Mouse (Mus musculus): ENCODE measurements around the gene Plxna1. TPM values are rescaled to one million over a fixed set of nuclear protein-coding genes. Genes with fewer than 3 reads are reported as not detected.

Gene Plxna1
- polyA plus RNA-seq, 1 experiment from 2014 or later = 34.8 TPM

- no peak overlapping the region for H3K27ac ChIP-seq
- WGBS = 72% methylated on average over 3 of the region's 3 CpGs
These were observed 76.1 kb downstream of the Plxna1 start for GRCm38 (mm10) chr6:89286286-89286655.

GRCm38 (mm10) chr6:89285561-89286285 lies 76.7 kb downstream of the Plxna1 start:
- Histone ChIP-seq H3K27me3 (peaks cover 10% of the 10 kb centered on the region), H3K9me3 (replicated peaks) (peaks cover 5% of the 10 kb centered on the region; the same call in 1 of the 2 replicates), H3K4me3 (no peak overlapping the region), H3K9ac (no peak overlapping the region), H3K4me1 (peaks cover 24% of the 10 kb centered on the region), H3K36me3 (ENCODE audit: poor library complexity, severe bottlenecking) (no peaks in the 10 kb centered on the region), H3K4me2 (no peak overlapping the region), H3K27ac (no peak overlapping the region)
- WGBS = 55% methylated on average over 9 of the region's 9 CpGs
- no peak for ATAC-seq

More at GRCm38 (mm10) chr6:89286286-89286655, 76.1 kb downstream of the Plxna1 start:
- Histone ChIP-seq H3K27me3 (peaks cover 5% of the 10 kb centered on the region), H3K4me2 (no peak overlapping the region), H3K4me3 (no peak overlapping the region), H3K9me3 (replicated peaks) (peaks cover 5% of the 10 kb centered on the region; the same call in 1 of the 2 replicates), H3K4me1 (peaks cover 28% of the 10 kb centered on the region), H3K9ac (no peak overlapping the region), H3K36me3 (ENCODE audit: poor library complexity, severe bottlenecking) (no peaks in the 10 kb centered on the region)
- no peak for ATAC-seq

- peaks cover 24% of the 10 kb centered on the region for H3K4me1 ChIP-seq
- no peak for ATAC-seq
- H3K27ac ChIP-seq = no peak overlapping the region
- H3K9me3 ChIP-seq (replicated peaks) = peaks cover 5% of the 10 kb centered on the region; the same call in 1 of the 2 replicates
- no peaks in the 10 kb centered on the region for H3K36me3 ChIP-seq (ENCODE audit: poor library complexity, severe bottlenecking)
- H3K4me2 ChIP-seq = no peak overlapping the region
- H3K4me3 ChIP-seq = no peak overlapping the region
- peaks cover 13% of the 10 kb centered on the region for H3K27me3 ChIP-seq
- no peak overlapping the region for H3K9ac ChIP-seq
These were observed 77.3 kb downstream of the Plxna1 start for GRCm38 (mm10) chr6:89285116-89285515.

GRCm38 (mm10) chr6:89283095-89283494 lies 79.3 kb downstream of the Plxna1 start:
- H3K4me1 ChIP-seq = peaks cover 24% of the 10 kb centered on the region
- no peaks in the 10 kb centered on the region for H3K36me3 ChIP-seq (ENCODE audit: poor library complexity, severe bottlenecking)
- H3K27ac ChIP-seq = no peak overlapping the region
- H3K9ac ChIP-seq = no peak overlapping the region
- 97% methylated on average over 4 of the region's 4 CpGs for WGBS
- H3K4me3 ChIP-seq = no peak overlapping the region
- ATAC-seq = no peak
- H3K27me3 ChIP-seq = peaks cover 13% of the 10 kb centered on the region
- H3K4me2 ChIP-seq = no peak overlapping the region
- peaks cover 5% of the 10 kb centered on the region; the same call in 1 of the 2 replicates for H3K9me3 ChIP-seq (replicated peaks)

- Histone ChIP-seq H3K9me3 (replicated peaks) (peaks cover 5% of the 10 kb centered on the region; the same call in 1 of the 2 replicates), H3K27ac (no peak overlapping the region), H3K4me3 (no peak overlapping the region), H3K27me3 (peaks cover 13% of the 10 kb centered on the region), H3K4me2 (no peak overlapping the region), H3K9ac (no peak overlapping the region), H3K36me3 (ENCODE audit: poor library complexity, severe bottlenecking) (no peaks in the 10 kb centered on the region), H3K4me1 (peaks cover 24% of the 10 kb centered on the region)
- 78% methylated on average over 5 of the region's 5 CpGs for WGBS
- no peak for ATAC-seq
These were observed 79.8 kb downstream of the Plxna1 start for GRCm38 (mm10) chr6:89282626-89283025.

- H3K27ac ChIP-seq = no peak overlapping the region
- H3K27me3 ChIP-seq = peaks cover 13% of the 10 kb centered on the region
- peak overlapping the region; percentile 26 for H3K4me2 ChIP-seq
- ATAC-seq = peak; percentile 54; the same call in 1 of the 2 replicates
- no peak overlapping the region for H3K9ac ChIP-seq
- WGBS = 15% methylated on average over 16 of the region's 16 CpGs
- peaks cover 19% of the 10 kb centered on the region for H3K4me1 ChIP-seq
- peaks cover 5% of the 10 kb centered on the region; the same call in 1 of the 2 replicates for H3K9me3 ChIP-seq (replicated peaks)
- H3K36me3 ChIP-seq (ENCODE audit: poor library complexity, severe bottlenecking) = no peaks in the 10 kb centered on the region
- no peak overlapping the region for H3K4me3 ChIP-seq
These were observed 80.7 kb downstream of the Plxna1 start for GRCm38 (mm10) chr6:89281492-89282332.

GRCm38 (mm10) chr6:89280555-89280954 lies 81.9 kb downstream of the Plxna1 start:
- WGBS = 84% methylated on average over 4 of the region's 4 CpGs
- H3K4me1 ChIP-seq = peaks cover 9% of the 10 kb centered on the region
- H3K4me3 ChIP-seq = no peak overlapping the region
- H3K36me3 ChIP-seq (ENCODE audit: poor library complexity, severe bottlenecking) = no peaks in the 10 kb centered on the region
- ATAC-seq = no peak
- peaks cover 13% of the 10 kb centered on the region for H3K27me3 ChIP-seq
- H3K27ac ChIP-seq = no peak overlapping the region
- H3K9ac ChIP-seq = no peak overlapping the region
- H3K9me3 ChIP-seq (replicated peaks) = peaks cover 5% of the 10 kb centered on the region; the same call in 1 of the 2 replicates
- H3K4me2 ChIP-seq = no peak overlapping the region

- Histone ChIP-seq H3K9me3 (replicated peaks) (no peaks in the 10 kb centered on the region), H3K9ac (no peak overlapping the region), H3K36me3 (ENCODE audit: poor library complexity, severe bottlenecking) (no peaks in the 10 kb centered on the region), H3K27ac (no peak overlapping the region), H3K27me3 (no peaks in the 10 kb centered on the region), H3K4me2 (no peak overlapping the region), H3K4me3 (no peak overlapping the region), H3K4me1 (no peaks in the 10 kb centered on the region)
- WGBS = 76% methylated on average over 10 of the region's 10 CpGs
- no peak for ATAC-seq
These were observed 90.5 kb downstream of the Plxna1 start for GRCm38 (mm10) chr6:89271731-89272475.

- no peaks in the 10 kb centered on the region for H3K4me1 ChIP-seq
- H3K36me3 ChIP-seq (ENCODE audit: poor library complexity, severe bottlenecking) = no peaks in the 10 kb centered on the region
- no peak overlapping the region for H3K9ac ChIP-seq
- ATAC-seq = no peak
- H3K4me2 ChIP-seq = no peak overlapping the region
- no peaks in the 10 kb centered on the region for H3K9me3 ChIP-seq (replicated peaks)
- no peak overlapping the region for H3K4me3 ChIP-seq
- WGBS = 79% methylated on average over 5 of the region's 5 CpGs
- no peaks in the 10 kb centered on the region for H3K27me3 ChIP-seq
- no peak overlapping the region for H3K27ac ChIP-seq
These were observed 95.2 kb downstream of the Plxna1 start for GRCm38 (mm10) chr6:89267181-89267580.

Data from forebrain, embryonic 13.5 days (tissue).